In genomic region chr9:119408898-119409664, GRCm38 (mm10) we compare ENCODE assay signal across 13 mouse cellular contexts. TPM values are rescaled to one million over a fixed set of nuclear protein-coding genes. Genes with fewer than 3 reads are reported as not detected.
DNase-seq lines count a peak whose midpoint lies in the region; ATAC-seq and TF ChIP-seq lines count a peak whose summit lies in the region.
"Had no signal": no experiment of that assay in that cellular context is flagged by ENCODE, and none has a peak within 500 bp of the region (broad histone marks: within the 10 kb centered on the region; RNA-seq: fewer than 3 reads in every experiment).

No protein-coding gene starts in this region.

- ATAC-seq in intestine, embryonic 16.5 days, result no peak
- ATAC-seq in intestine, embryonic 15.5 days, result no peak
- no peak for ATAC-seq in stomach, embryonic 14.5 days (ENCODE audit: insufficient number of reproducible peaks, insufficient read depth, low FRiP score, low read depth)
- no peak for ATAC-seq in stomach, postnatal 0 days (ENCODE audit: low FRiP score, low TSS enrichment)
- no peak for ATAC-seq in heart, embryonic 14.5 days (ENCODE audit: insufficient number of reproducible peaks, insufficient read depth, low FRiP score, low read depth)

- H3K27me3 ChIP-seq in intestine, embryonic 16.5 days (replicated peaks; ENCODE audit: control insufficient read depth, insufficient read depth, low read length), result no peaks in the 10 kb centered on the region
- no peaks in the 10 kb centered on the region for H3K27me3 ChIP-seq in intestine, embryonic 15.5 days (replicated peaks)
- H3K27me3 ChIP-seq in stomach, embryonic 14.5 days (ENCODE audit: control insufficient read depth, insufficient read depth, low read length), result no peaks in the 10 kb centered on the region
- no peaks in the 10 kb centered on the region for H3K27me3 ChIP-seq in stomach, postnatal 0 days (ENCODE audit: control insufficient read depth, insufficient read depth, low read length)
- H3K27me3 ChIP-seq in heart, embryonic 14.5 days (ENCODE audit: control insufficient read depth, insufficient read depth, low read length), result no peaks in the 10 kb centered on the region
- H3K27me3 ChIP-seq: forebrain, embryonic 12.5 days had no signal

- H3K9ac ChIP-seq in intestine, embryonic 16.5 days (ENCODE audit: low read depth, low read length), result no peak overlapping the region
- H3K9ac ChIP-seq in intestine, embryonic 15.5 days, result no peak overlapping the region
- no peak overlapping the region for H3K9ac ChIP-seq in stomach, embryonic 14.5 days (replicated peaks; ENCODE audit: low read depth, low read length)
- H3K9ac ChIP-seq in stomach, postnatal 0 days (ENCODE audit: low read length), result no peak overlapping the region
- peak overlapping the region; percentile 22; the same call in 1 of the 2 replicates for H3K9ac ChIP-seq in heart, embryonic 14.5 days (ENCODE audit: low read length)
- H3K9ac ChIP-seq: forebrain, embryonic 12.5 days had no signal

- no peak overlapping the region for H3K4me3 ChIP-seq in intestine, embryonic 16.5 days (ENCODE audit: low read length)
- no peak overlapping the region for H3K4me3 ChIP-seq in intestine, embryonic 15.5 days (replicated peaks)
- no peak overlapping the region for H3K4me3 ChIP-seq in stomach, embryonic 14.5 days (ENCODE audit: low read depth, low read length)
- no peak overlapping the region for H3K4me3 ChIP-seq in stomach, postnatal 0 days (ENCODE audit: low read depth, low read length)
- no peak overlapping the region for H3K4me3 ChIP-seq in heart, embryonic 14.5 days (ENCODE audit: control insufficient read depth in 1 of 2, insufficient read depth in 1 of 2, low read depth in 1 of 2, low read length in 2 of 2)
- H3K4me3 ChIP-seq: forebrain, embryonic 12.5 days had no signal

- no peak overlapping the region for H3K4me2 ChIP-seq in intestine, embryonic 16.5 days (ENCODE audit: low read depth, low read length)
- no peak overlapping the region for H3K4me2 ChIP-seq in intestine, embryonic 15.5 days (replicated peaks)
- no peak overlapping the region for H3K4me2 ChIP-seq in stomach, embryonic 14.5 days (replicated peaks; ENCODE audit: low read depth, low read length)
- no peak overlapping the region for H3K4me2 ChIP-seq in stomach, postnatal 0 days (replicated peaks; ENCODE audit: low read depth)
- H3K4me2 ChIP-seq in heart, embryonic 14.5 days (ENCODE audit: low read length), result no peak overlapping the region
- H3K4me2 ChIP-seq: forebrain, embryonic 12.5 days had no signal

- no peak for TF ChIP-seq CTCF in stomach, postnatal 0 days (IDR thresholded peaks at IDR 0.05; ENCODE audit: low read depth)

- peaks cover 4% of the 10 kb centered on the region; the same call in 1 of the 2 replicates for H3K9me3 ChIP-seq in intestine, embryonic 16.5 days (ENCODE audit: control insufficient read depth, low read length)
- peaks cover 6% of the 10 kb centered on the region; the same call in 1 of the 2 replicates for H3K9me3 ChIP-seq in intestine, embryonic 15.5 days
- peaks cover 7% of the 10 kb centered on the region; the same call in 1 of the 2 replicates for H3K9me3 ChIP-seq in stomach, embryonic 14.5 days (ENCODE audit: control insufficient read depth, low read depth, low read length)
- H3K9me3 ChIP-seq in stomach, postnatal 0 days (ENCODE audit: control insufficient read depth, low read length), result no peaks in the 10 kb centered on the region
- peaks cover 11% of the 10 kb centered on the region for H3K9me3 ChIP-seq in heart, embryonic 14.5 days (ENCODE audit: control insufficient read depth, low read length)

- peaks cover 8% of the 10 kb centered on the region for H3K4me1 ChIP-seq in intestine, embryonic 16.5 days (ENCODE audit: control insufficient read depth, insufficient read depth, low read length)
- peaks cover 17% of the 10 kb centered on the region for H3K4me1 ChIP-seq in intestine, embryonic 15.5 days (replicated peaks)
- 0 out of 2 replicates have a peak, but pooled peaks cover 5% of the 10 kb centered on the region for H3K4me1 ChIP-seq in stomach, embryonic 14.5 days (ENCODE audit: control insufficient read depth, insufficient read depth, low read length)
- no peaks in the 10 kb centered on the region for H3K4me1 ChIP-seq in stomach, postnatal 0 days (replicated peaks; ENCODE audit: control insufficient read depth, insufficient read depth)
- H3K4me1 ChIP-seq in heart, embryonic 14.5 days (ENCODE audit: control insufficient read depth in 2 of 2, insufficient read depth in 2 of 2, low read length in 2 of 2), result peaks cover 12 to 25% of the 10 kb centered on the region in 2 experiments

- no peak for TF ChIP-seq EP300 in stomach, postnatal 0 days (optimal IDR thresholded peaks at IDR 0.05)

- H3K27ac ChIP-seq in intestine, embryonic 16.5 days (ENCODE audit: low read length), result peak overlapping the region; percentile 50
- H3K27ac ChIP-seq in intestine, embryonic 15.5 days, result no peak overlapping the region
- H3K27ac ChIP-seq in stomach, embryonic 14.5 days (ENCODE audit: low read length), result peak overlapping the region; percentile 2; the same call in 1 of the 2 replicates
- H3K27ac ChIP-seq in stomach, postnatal 0 days (replicated peaks), result no peak overlapping the region
- peak overlapping the region; percentile 26 to 32; a peak in 3 of 4 replicates for H3K27ac ChIP-seq in heart, embryonic 14.5 days (replicated peaks in 1 of 2; ENCODE audit: control insufficient read depth in 1 of 2, insufficient read depth in 1 of 2, low read depth in 2 of 2, low read length in 2 of 2)
- H3K27ac ChIP-seq: forebrain, embryonic 12.5 days had no signal

- no peak for DNase-seq in stomach, postnatal 0 days (ENCODE audit: low spot score)
- peak; percentile 50 for DNase-seq in telencephalon, adult 2 months (ENCODE audit: low read depth, low spot score)
- no peak for DNase-seq in embryo, embryonic 10.5 days (ENCODE audit: low spot score)
- DNase-seq in embryo, embryonic 10 days (ENCODE audit: low spot score), result no peak
- DNase-seq: embryo, embryonic 11 days; right cerebral cortex, postnatal 14 days; thymus, adult 18-20 months had no signal

- no peaks in the 10 kb centered on the region for H3K36me3 ChIP-seq in intestine, embryonic 16.5 days (ENCODE audit: control insufficient read depth, insufficient read depth, low read length)
- H3K36me3 ChIP-seq in intestine, embryonic 15.5 days, result 0 out of 2 replicates have a peak, but pooled peaks cover 3% of the 10 kb centered on the region
- H3K36me3 ChIP-seq in stomach, embryonic 14.5 days (ENCODE audit: control insufficient read depth, insufficient read depth, low read length), result no peaks in the 10 kb centered on the region
- no peaks in the 10 kb centered on the region for H3K36me3 ChIP-seq in stomach, postnatal 0 days (ENCODE audit: control insufficient read depth, insufficient read depth, low read length)
- H3K36me3 ChIP-seq in heart, embryonic 14.5 days (ENCODE audit: control insufficient read depth, insufficient read depth, low read length), result no peaks in the 10 kb centered on the region

- WGBS in intestine, embryonic 16.5 days, result 69% methylated on average over 11 of the region's 11 CpGs
- WGBS in intestine, embryonic 15.5 days, result 78% methylated on average over 11 of the region's 11 CpGs
- WGBS in stomach, embryonic 14.5 days, result 73% methylated on average over 11 of the region's 11 CpGs
- WGBS in stomach, postnatal 0 days, result 73% methylated on average over 11 of the region's 11 CpGs
- 50% methylated on average over 11 of the region's 11 CpGs for WGBS in heart, embryonic 14.5 days

RNA-seq across cellular contexts. Expression of gene Acvr2b, which starts 7.2 kb away (rescaled TPM):
- polyA plus RNA-seq in intestine, embryonic 16.5 days (2015; fragmentation: Nextera tagmentation; extraction: Ambion mirVana), result 6.3 and 8.4 TPM in 2 replicates
- polyA plus RNA-seq in intestine, embryonic 15.5 days (2015; fragmentation: Nextera tagmentation; extraction: Ambion mirVana), result 20.9 and 22.7 TPM in 2 replicates
- polyA plus RNA-seq in stomach, embryonic 14.5 days (2014; fragmentation: Nextera tagmentation; extraction: Ambion mirVana), result 24.2 and 29.4 TPM in 2 replicates
- 6.2 and 6.3 TPM in 2 replicates for polyA plus RNA-seq in stomach, postnatal 0 days (2015; fragmentation: Nextera tagmentation; extraction: Ambion mirVana)
- polyA plus RNA-seq in heart, embryonic 14.5 days (2014; fragmentation: Nextera tagmentation; extraction: Ambion mirVana), result 18.5 and 21.6 TPM in 2 replicates

RNA-seq across cellular contexts. Expression of gene Exog, which starts 35.7 kb away (rescaled TPM):
- 15.3 and 17.5 TPM in 2 replicates for polyA plus RNA-seq in intestine, embryonic 16.5 days (2015; fragmentation: Nextera tagmentation; extraction: Ambion mirVana)
- 19.6 and 19.9 TPM in 2 replicates for polyA plus RNA-seq in intestine, embryonic 15.5 days (2015; fragmentation: Nextera tagmentation; extraction: Ambion mirVana)
- 29.0 and 31.1 TPM in 2 replicates for polyA plus RNA-seq in stomach, embryonic 14.5 days (2014; fragmentation: Nextera tagmentation; extraction: Ambion mirVana)
- polyA plus RNA-seq in stomach, postnatal 0 days (2015; fragmentation: Nextera tagmentation; extraction: Ambion mirVana), result 8.5 TPM in 2 replicates
- 9.5 and 9.7 TPM in 2 replicates for polyA plus RNA-seq in heart, embryonic 14.5 days (2014; fragmentation: Nextera tagmentation; extraction: Ambion mirVana)

RNA-seq across cellular contexts. Expression of gene Slc22a14, which starts 43.7 kb away (rescaled TPM):
- polyA plus RNA-seq in intestine, embryonic 16.5 days (2015; fragmentation: Nextera tagmentation; extraction: Ambion mirVana), result 0.10 and 0.16 TPM in 2 replicates
- polyA plus RNA-seq in intestine, embryonic 15.5 days (2015; fragmentation: Nextera tagmentation; extraction: Ambion mirVana), result 0.06 TPM in 1 of 2 replicates, not detected in the other
- polyA plus RNA-seq in stomach, embryonic 14.5 days (2014; fragmentation: Nextera tagmentation; extraction: Ambion mirVana), result not detected in 2 replicates
- not detected in 2 replicates for polyA plus RNA-seq in stomach, postnatal 0 days (2015; fragmentation: Nextera tagmentation; extraction: Ambion mirVana)
- not detected in 2 replicates for polyA plus RNA-seq in heart, embryonic 14.5 days (2014; fragmentation: Nextera tagmentation; extraction: Ambion mirVana)
- polyA plus RNA-seq: forebrain, embryonic 12.5 days; liver, adult 2 months had no signal

RNA-seq across cellular contexts. Expression of gene Xylb, which starts 51.9 kb away (rescaled TPM):
- 17.4 and 18.5 TPM in 2 replicates for polyA plus RNA-seq in intestine, embryonic 16.5 days (2015; fragmentation: Nextera tagmentation; extraction: Ambion mirVana)
- polyA plus RNA-seq in intestine, embryonic 15.5 days (2015; fragmentation: Nextera tagmentation; extraction: Ambion mirVana), result 13.2 and 14.5 TPM in 2 replicates
- polyA plus RNA-seq in stomach, embryonic 14.5 days (2014; fragmentation: Nextera tagmentation; extraction: Ambion mirVana), result 5.0 and 5.2 TPM in 2 replicates
- polyA plus RNA-seq in stomach, postnatal 0 days (2015; fragmentation: Nextera tagmentation; extraction: Ambion mirVana), result 3.2 and 5.7 TPM in 2 replicates
- polyA plus RNA-seq in heart, embryonic 14.5 days (2014; fragmentation: Nextera tagmentation; extraction: Ambion mirVana), result 1.2 and 2.0 TPM in 2 replicates

Comparison
In these comparisons a context has a peak if more than half of its experiments do, and no peak if none do; other contexts are left out.
1. H3K27ac ChIP-seq: peak in intestine, embryonic 16.5 days (single experiment), stomach, embryonic 14.5 days (single experiment) and heart, embryonic 14.5 days (2 of 2); none in intestine, embryonic 15.5 days (single experiment) and stomach, postnatal 0 days (single experiment).